Mouse (Mus musculus): ENCODE data around the gene Cry1. TPM values are rescaled to one million over a fixed set of nuclear protein-coding genes. Genes with fewer than 3 reads are reported as not detected.

The Cry1 gene
- 16.5 and 16.7 TPM in 2 replicates for polyA plus RNA-seq (2015; fragmentation: Nextera tagmentation; extraction: Ambion mirVana)

DNA sequence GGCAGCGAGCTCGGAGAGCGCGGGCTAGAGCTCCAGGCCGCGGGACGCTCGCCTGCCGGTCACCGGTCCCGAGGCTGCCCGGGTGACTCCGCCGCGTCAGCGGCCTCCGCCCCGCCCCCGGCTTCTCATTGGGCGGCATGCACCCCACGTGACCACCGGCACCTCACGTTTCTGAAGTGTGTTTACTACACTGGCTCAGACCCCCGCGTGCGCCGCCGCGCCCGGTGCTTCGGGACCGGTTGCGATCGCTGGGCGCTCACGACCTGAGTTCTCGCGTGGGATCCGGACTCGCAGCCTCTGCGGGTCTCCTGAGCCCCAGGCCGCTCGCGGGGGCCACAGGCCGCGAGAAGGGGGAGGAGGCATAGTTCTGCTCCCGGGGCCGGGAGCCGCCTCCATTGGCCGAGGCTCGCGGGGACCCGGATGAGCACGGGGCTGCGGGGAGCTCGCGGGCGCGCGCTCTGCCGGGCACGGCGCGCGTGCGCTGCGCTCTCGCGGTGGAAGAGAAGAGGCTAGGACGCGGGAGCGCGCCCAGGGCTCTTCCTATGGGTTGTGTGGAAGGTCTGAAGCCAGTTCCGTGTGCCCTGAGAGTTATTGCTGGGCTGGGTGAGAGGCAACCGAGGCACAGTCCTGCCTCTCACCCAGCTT is at the start of gene Cry1:
Gene Cry1 (minus strand): TSS at position 101 of the 645 bp plus-strand sequence.
- H3K27ac ChIP-seq (replicated peaks) = peak within 1 kb of the TSS; percentile 89
- peak within 1 kb of the TSS; percentile 84 for H3K9ac ChIP-seq (ENCODE audit: low read length)
- TF ChIP-seq EP300 (optimal IDR thresholded peaks at IDR 0.05) (no peak), CTCF (IDR thresholded peaks at IDR 0.05; ENCODE audit: low read depth) (no peak)
- DNase-seq (ENCODE audit: low spot score) = peak; percentile 97
- H3K4me3 ChIP-seq (ENCODE audit: low read depth, low read length) = peak within 1 kb of the TSS; percentile 87
- no peaks in the 10 kb centered on the region for H3K36me3 ChIP-seq (ENCODE audit: control insufficient read depth, insufficient read depth, low read length)
- under 1% methylated on average over 55 of the region's 75 CpGs for WGBS
- H3K27me3 ChIP-seq (ENCODE audit: control insufficient read depth, insufficient read depth, low read length) = no peaks in the 10 kb centered on the region
- peak; percentile 97 for ATAC-seq (ENCODE audit: low FRiP score, low TSS enrichment)
- H3K9me3 ChIP-seq (ENCODE audit: control insufficient read depth, low read length) = no peaks in the 10 kb centered on the region
- H3K4me1 ChIP-seq (replicated peaks; ENCODE audit: control insufficient read depth, insufficient read depth) = peaks cover 3% of the 10 kb centered on the region; the same call in 1 of the 2 replicates
- peak within 1 kb of the TSS; percentile 98 for H3K4me2 ChIP-seq (replicated peaks; ENCODE audit: low read depth)

DNA sequence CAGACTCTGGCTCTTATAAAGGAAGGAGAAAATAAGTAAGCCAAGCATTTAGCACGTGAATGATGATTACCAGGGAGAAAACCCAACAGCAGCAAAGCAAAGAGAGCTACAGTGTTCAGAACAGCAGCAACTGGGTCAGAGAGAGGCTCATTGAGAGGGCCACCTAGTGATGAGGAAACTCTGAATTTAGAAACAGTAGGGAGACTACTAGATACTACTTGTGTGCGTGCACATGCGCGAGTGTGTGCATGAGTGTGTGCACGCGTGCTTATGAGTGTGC is 36.8 kb upstream of the Cry1 start:
- Histone ChIP-seq H3K9ac (ENCODE audit: low read length) (peak overlapping the region; percentile 18; the same call in 1 of the 2 replicates), H3K9me3 (ENCODE audit: control insufficient read depth, low read length) (no peaks in the 10 kb centered on the region), H3K4me2 (replicated peaks; ENCODE audit: low read depth) (peak overlapping the region; percentile 35), H3K4me1 (replicated peaks; ENCODE audit: control insufficient read depth, insufficient read depth) (peaks cover 3% of the 10 kb centered on the region; the same call in 1 of the 2 replicates), H3K4me3 (ENCODE audit: low read depth, low read length) (no peak overlapping the region), H3K36me3 (ENCODE audit: control insufficient read depth, insufficient read depth, low read length) (no peaks in the 10 kb centered on the region), H3K27ac (replicated peaks) (no peak overlapping the region), H3K27me3 (ENCODE audit: control insufficient read depth, insufficient read depth, low read length) (no peaks in the 10 kb centered on the region)
- TF ChIP-seq EP300 (optimal IDR thresholded peaks at IDR 0.05) (no peak), CTCF (IDR thresholded peaks at IDR 0.05; ENCODE audit: low read depth) (no peak)
- DNase-seq (ENCODE audit: low spot score) = no peak
- no peak for ATAC-seq (ENCODE audit: low FRiP score, low TSS enrichment)
- WGBS = 84% methylated on average over 6 of the region's 6 CpGs

DNA sequence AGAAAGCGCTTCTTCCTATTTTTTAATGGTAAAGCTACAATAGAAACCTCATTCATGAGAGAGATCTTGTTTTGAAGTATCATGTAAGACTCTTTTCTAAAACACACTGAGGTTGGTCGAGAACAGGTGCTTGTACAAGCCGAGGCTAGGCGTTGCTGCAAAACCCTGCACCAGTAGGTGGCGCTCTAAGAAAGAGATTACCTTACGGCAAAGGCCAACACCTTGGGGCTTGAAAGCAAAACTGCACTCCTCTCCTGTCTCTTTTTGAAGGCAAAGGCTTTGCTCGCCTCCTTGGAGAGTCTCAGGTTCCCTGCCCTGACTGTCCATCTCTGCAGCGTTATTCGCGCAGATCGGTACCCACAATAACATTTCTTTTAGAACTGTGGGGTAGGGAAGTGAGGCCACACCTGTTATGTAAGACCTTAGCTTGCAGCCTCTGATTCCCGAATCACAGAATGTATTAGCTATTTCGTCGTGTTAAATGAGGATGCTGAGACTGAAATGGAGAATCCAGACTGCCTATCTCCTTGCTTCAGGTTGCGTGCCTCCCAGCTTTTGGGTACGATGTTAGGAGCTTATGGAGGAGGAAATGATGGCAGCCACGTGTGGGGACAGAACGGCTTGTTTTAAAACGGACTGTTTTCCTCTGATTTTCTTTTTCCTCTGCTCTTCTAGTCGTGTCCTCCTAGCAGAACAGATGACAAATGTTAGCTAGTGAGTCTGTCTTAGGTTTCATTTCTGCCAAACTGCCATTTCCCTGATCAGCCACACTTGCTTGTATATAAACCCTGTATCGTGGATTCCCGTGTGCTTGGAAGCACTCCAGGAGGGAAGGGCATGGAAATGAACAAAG is 36.3 kb upstream of the Cry1 start:
- no peaks in the 10 kb centered on the region for H3K36me3 ChIP-seq (ENCODE audit: control insufficient read depth, insufficient read depth, low read length)
- no peak overlapping the region for H3K27ac ChIP-seq (replicated peaks)
- TF ChIP-seq CTCF (IDR thresholded peaks at IDR 0.05; ENCODE audit: low read depth) (peak; percentile 95), EP300 (optimal IDR thresholded peaks at IDR 0.05) (no peak)
- DNase-seq (ENCODE audit: low spot score) = peak; percentile 82
- H3K9ac ChIP-seq (ENCODE audit: low read length) = peak overlapping the region; percentile 18; the same call in 1 of the 2 replicates
- H3K4me2 ChIP-seq (replicated peaks; ENCODE audit: low read depth) = peak overlapping the region; percentile 35
- no peaks in the 10 kb centered on the region for H3K27me3 ChIP-seq (ENCODE audit: control insufficient read depth, insufficient read depth, low read length)
- peak overlapping the region; percentile 12; the same call in 1 of the 2 replicates for H3K4me3 ChIP-seq (ENCODE audit: low read depth, low read length)
- WGBS = 24% methylated on average over 22 of the region's 22 CpGs
- ATAC-seq (ENCODE audit: low FRiP score, low TSS enrichment) = peak; percentile 56; the same call in 1 of the 2 replicates
- H3K4me1 ChIP-seq (replicated peaks; ENCODE audit: control insufficient read depth, insufficient read depth) = peaks cover 3% of the 10 kb centered on the region; the same call in 1 of the 2 replicates
- H3K9me3 ChIP-seq (ENCODE audit: control insufficient read depth, low read length) = no peaks in the 10 kb centered on the region

DNA sequence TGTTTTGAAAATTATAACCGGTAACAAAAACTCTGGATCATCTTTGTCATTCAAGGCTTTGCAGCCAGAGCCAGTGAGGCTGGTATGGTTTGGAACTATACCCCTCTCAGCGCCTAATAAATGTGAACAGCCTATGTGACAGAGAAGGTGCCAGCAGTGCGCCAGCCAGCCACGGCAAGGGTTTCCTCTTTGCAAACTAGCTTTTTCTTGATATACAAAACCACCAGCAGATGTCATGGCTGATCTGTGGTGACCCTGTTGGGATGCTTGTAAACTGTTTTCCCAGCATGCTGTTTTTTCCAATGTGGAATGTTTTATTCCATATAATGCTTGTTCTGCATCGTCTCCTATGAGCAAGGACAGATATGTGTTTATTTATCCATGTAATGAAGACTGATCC is 30.0 kb upstream of the Cry1 start:
- Histone ChIP-seq H3K9ac (ENCODE audit: low read length) (no peak overlapping the region), H3K4me2 (replicated peaks; ENCODE audit: low read depth) (no peak overlapping the region), H3K4me1 (replicated peaks; ENCODE audit: control insufficient read depth, insufficient read depth) (no peaks in the 10 kb centered on the region), H3K36me3 (ENCODE audit: control insufficient read depth, insufficient read depth, low read length) (no peaks in the 10 kb centered on the region), H3K27ac (replicated peaks) (no peak overlapping the region), H3K27me3 (ENCODE audit: control insufficient read depth, insufficient read depth, low read length) (no peaks in the 10 kb centered on the region), H3K4me3 (ENCODE audit: low read depth, low read length) (no peak overlapping the region), H3K9me3 (ENCODE audit: control insufficient read depth, low read length) (no peaks in the 10 kb centered on the region)
- no peak for ATAC-seq (ENCODE audit: low FRiP score, low TSS enrichment)
- DNase-seq (ENCODE audit: low spot score) = no peak
- peak; percentile 54 for TF ChIP-seq CTCF (IDR thresholded peaks at IDR 0.05; ENCODE audit: low read depth)
- TF ChIP-seq EP300 (optimal IDR thresholded peaks at IDR 0.05) = no peak
- WGBS = 70% methylated on average over 5 of the region's 5 CpGs

DNA sequence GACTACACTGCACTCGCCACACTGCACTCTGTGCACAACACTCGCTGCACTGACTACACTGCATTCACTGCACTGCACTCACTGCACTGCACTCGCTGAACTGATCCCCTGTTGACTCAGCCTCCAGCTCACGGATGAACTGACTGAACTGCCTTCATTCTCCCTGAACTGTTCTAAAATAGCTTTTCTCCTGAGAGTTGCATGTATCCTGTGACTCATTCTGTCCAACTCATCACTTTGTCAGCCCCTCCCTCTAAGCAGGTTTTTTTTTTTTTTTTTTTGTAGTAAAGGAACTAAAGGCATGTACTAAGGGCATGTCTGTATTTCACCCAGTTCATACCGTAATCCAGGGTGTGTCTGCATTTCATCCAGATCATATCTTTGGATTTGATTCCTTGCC is 26.8 kb upstream of the Cry1 start:
- no peaks in the 10 kb centered on the region for H3K27me3 ChIP-seq (ENCODE audit: control insufficient read depth, insufficient read depth, low read length)
- no peaks in the 10 kb centered on the region for H3K9me3 ChIP-seq (ENCODE audit: control insufficient read depth, low read length)
- H3K4me1 ChIP-seq (replicated peaks; ENCODE audit: control insufficient read depth, insufficient read depth) = no peaks in the 10 kb centered on the region
- no peak for DNase-seq (ENCODE audit: low spot score)
- TF ChIP-seq EP300 (optimal IDR thresholded peaks at IDR 0.05) (no peak), CTCF (IDR thresholded peaks at IDR 0.05; ENCODE audit: low read depth) (no peak)
- 84% methylated on average over 5 of the region's 5 CpGs for WGBS
- H3K27ac ChIP-seq (replicated peaks) = no peak overlapping the region
- H3K36me3 ChIP-seq (ENCODE audit: control insufficient read depth, insufficient read depth, low read length) = no peaks in the 10 kb centered on the region
- H3K4me2 ChIP-seq (replicated peaks; ENCODE audit: low read depth) = no peak overlapping the region
- no peak for ATAC-seq (ENCODE audit: low FRiP score, low TSS enrichment)
- H3K9ac ChIP-seq (ENCODE audit: low read length) = no peak overlapping the region
- no peak overlapping the region for H3K4me3 ChIP-seq (ENCODE audit: low read depth, low read length)

DNA sequence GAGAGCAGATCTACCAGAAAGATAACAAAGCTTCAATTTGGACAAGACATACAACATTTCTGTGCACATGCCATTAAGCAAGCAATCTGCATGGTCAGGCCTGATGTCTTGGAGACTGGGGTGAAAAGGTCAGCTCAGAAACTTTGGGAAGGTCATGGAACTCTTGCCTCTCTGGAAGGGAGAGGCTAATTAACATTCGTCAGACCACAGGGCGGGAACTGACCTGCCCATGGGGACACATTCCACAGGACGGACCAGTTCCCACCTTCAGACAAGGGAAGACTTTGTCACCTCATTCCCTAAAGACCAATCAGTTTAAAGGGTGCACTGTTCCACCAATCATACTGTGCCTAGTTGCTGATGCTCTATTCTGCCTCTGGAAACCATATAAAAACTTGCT is 25.3 kb upstream of the Cry1 start:
- H3K9ac ChIP-seq (ENCODE audit: low read length) = no peak overlapping the region
- DNase-seq (ENCODE audit: low spot score) (no peak), ATAC-seq (ENCODE audit: low FRiP score, low TSS enrichment) (no peak)
- H3K4me2 ChIP-seq (replicated peaks; ENCODE audit: low read depth) = no peak overlapping the region
- 74% methylated on average over 3 of the region's 3 CpGs for WGBS
- no peak overlapping the region for H3K27ac ChIP-seq (replicated peaks)
- H3K36me3 ChIP-seq (ENCODE audit: control insufficient read depth, insufficient read depth, low read length) = no peaks in the 10 kb centered on the region
- no peak overlapping the region for H3K4me3 ChIP-seq (ENCODE audit: low read depth, low read length)
- H3K27me3 ChIP-seq (ENCODE audit: control insufficient read depth, insufficient read depth, low read length) = no peaks in the 10 kb centered on the region
- TF ChIP-seq CTCF (IDR thresholded peaks at IDR 0.05; ENCODE audit: low read depth) (no peak), EP300 (optimal IDR thresholded peaks at IDR 0.05) (no peak)
- no peaks in the 10 kb centered on the region for H3K9me3 ChIP-seq (ENCODE audit: control insufficient read depth, low read length)
- no peaks in the 10 kb centered on the region for H3K4me1 ChIP-seq (replicated peaks; ENCODE audit: control insufficient read depth, insufficient read depth)
